ENCODE assay signal across 8 mouse cellular contexts in the genomic region with DNA sequence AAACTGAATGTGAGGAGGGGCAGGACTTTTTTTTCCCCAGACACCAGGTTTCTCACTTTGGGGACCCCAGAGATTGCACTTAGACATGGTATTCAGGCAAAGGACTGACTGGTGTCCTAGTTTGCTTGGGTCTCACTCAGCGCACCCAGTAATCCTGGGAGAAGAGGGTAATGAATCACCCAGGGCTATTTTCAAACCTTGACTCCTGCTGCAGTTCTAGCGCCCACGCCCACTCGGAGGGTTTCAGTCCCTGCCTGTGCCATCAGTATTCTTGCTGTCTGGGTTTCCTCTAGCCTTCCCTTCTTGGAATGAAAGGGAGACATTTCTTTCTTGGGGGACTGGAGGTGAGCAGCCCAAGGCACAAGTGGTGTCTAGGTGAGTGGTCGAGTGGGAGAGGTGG. TPM values are rescaled to one million over a fixed set of nuclear protein-coding genes. Genes with fewer than 3 reads are reported as not detected.
DNase-seq lines count a peak whose midpoint lies in the region; ATAC-seq and TF ChIP-seq lines count a peak whose summit lies in the region.

No protein-coding gene starts in this region.

- H3K27ac ChIP-seq in heart, adult 2 months, result peak overlapping the region; percentile 90
- peak overlapping the region; percentile 73 for H3K27ac ChIP-seq in left cerebral cortex, adult 2 months
- H3K27ac ChIP-seq in limb, embryonic 15.5 days, result no peak overlapping the region

- no peak for TF ChIP-seq EP300 in heart, adult 2 months (IDR thresholded peaks at IDR 0.05; ENCODE audit: insufficient read depth, low read depth, low read length)

- peak overlapping the region; percentile 82 for H3K9ac ChIP-seq in heart, adult 2 months (ENCODE audit: low read depth, low read length)
- no peak overlapping the region for H3K9ac ChIP-seq in limb, embryonic 15.5 days

- no peak for ATAC-seq in limb, embryonic 15.5 days (ENCODE audit: insufficient number of reproducible peaks, low FRiP score, low TSS enrichment, low read depth)

- H3K4me1 ChIP-seq in heart, adult 2 months (ENCODE audit: control insufficient read depth, insufficient read depth, low read length), result peaks cover 15% of the 10 kb centered on the region
- peaks cover 3% of the 10 kb centered on the region; the same call in 1 of the 2 replicates for H3K4me1 ChIP-seq in limb, embryonic 15.5 days

- no peaks in the 10 kb centered on the region for H3K27me3 ChIP-seq in heart, adult 2 months (ENCODE audit: control insufficient read depth, insufficient read depth, low read length)
- H3K27me3 ChIP-seq in limb, embryonic 15.5 days, result peaks cover 42% of the 10 kb centered on the region

- no peaks in the 10 kb centered on the region; the same call in 1 of the 2 replicates for H3K79me2 ChIP-seq in heart, adult 2 months (replicated peaks; ENCODE audit: control insufficient read depth, insufficient read depth, low read length)

- H3K36me3 ChIP-seq in heart, adult 2 months (ENCODE audit: control insufficient read depth, insufficient read depth, low read length), result peaks cover 8% of the 10 kb centered on the region
- no peaks in the 10 kb centered on the region for H3K36me3 ChIP-seq in limb, embryonic 15.5 days

- H3K9me3 ChIP-seq in limb, embryonic 15.5 days, result no peaks in the 10 kb centered on the region

- DNase-seq in heart, adult 2 months, result no peak
- DNase-seq in heart, postnatal 10 days, result no peak
- no peak for DNase-seq in left cerebral cortex, adult 2 months (ENCODE audit: extremely low spot score in 1 of 2, low spot score in 2 of 2)
- no peak for DNase-seq in left cerebral cortex, adult 9 months (ENCODE audit: low spot score in 2 of 2)
- peak; percentile 61 for DNase-seq in brain, adult 2 months (ENCODE audit: low read depth, low spot score)
- DNase-seq in retina, postnatal 1 day, result no peak
- DNase-seq in right cerebral cortex, postnatal 14 days, result no peak

- peak overlapping the region; percentile 69 for H3K4me3 ChIP-seq in heart, adult 2 months
- H3K4me3 ChIP-seq in left cerebral cortex, adult 2 months, result peak overlapping the region; percentile 54
- H3K4me3 ChIP-seq in limb, embryonic 15.5 days, result 0 out of 2 replicates have a peak overlapping the region, but pooled peaks have one; percentile 42

- TF ChIP-seq CTCF in heart, adult 2 months (IDR thresholded peaks at IDR 0.05), result no peak
- TF ChIP-seq CTCF in left cerebral cortex, adult 2 months (IDR thresholded peaks at IDR 0.05), result no peak

- intact Hi-C loops in heart, adult 2 months (cut with DNase I), result loop anchor here (5.0 kb wide), 1 partner anchor 51 kb away; no protein-coding TSS in a partner anchor
- intact Hi-C loops in heart, postnatal 10 days (cut with DNase I), result no loop called here
- intact Hi-C loops in left cerebral cortex, adult 2 months (cut with DNase I), result no loop called here

- 29% methylated on average over 5 of the region's 5 CpGs for WGBS in heart, adult 2 months
- 68% methylated on average over 5 of the region's 5 CpGs for WGBS in limb, embryonic 15.5 days

- no peak overlapping the region for H3K4me2 ChIP-seq in limb, embryonic 15.5 days

- no peak for TF ChIP-seq POLR2A in heart, adult 2 months (IDR thresholded peaks at IDR 0.05; ENCODE audit: insufficient read depth, low read depth, low read length)

RNA-seq across cellular contexts. Expression of a gene that starts 40.7 kb away (rescaled TPM):
- 10 to 100 TPM; 29.2 to 32.3 TPM for total RNA-seq in heart, adult 2 months (2021)
- 36.2 and 50.3 TPM in 2 replicates for polyA plus RNA-seq in heart, adult 2 months (2012; rRNA removed)
- 10 to 100 TPM; 34.0 to 40.9 TPM for total RNA-seq in heart, postnatal 10 days (2021)
- total RNA-seq in left cerebral cortex, adult 2 months (2021), result 10 to 100 TPM; 49.6 to 49.7 TPM
- polyA plus RNA-seq in limb, embryonic 15.5 days (2015; fragmentation: Nextera tagmentation; extraction: Ambion mirVana), result 8.5 and 11.9 TPM in 2 replicates
